Mouse (Mus musculus): ENCODE results near the gene Fam171a1.

DNA sequence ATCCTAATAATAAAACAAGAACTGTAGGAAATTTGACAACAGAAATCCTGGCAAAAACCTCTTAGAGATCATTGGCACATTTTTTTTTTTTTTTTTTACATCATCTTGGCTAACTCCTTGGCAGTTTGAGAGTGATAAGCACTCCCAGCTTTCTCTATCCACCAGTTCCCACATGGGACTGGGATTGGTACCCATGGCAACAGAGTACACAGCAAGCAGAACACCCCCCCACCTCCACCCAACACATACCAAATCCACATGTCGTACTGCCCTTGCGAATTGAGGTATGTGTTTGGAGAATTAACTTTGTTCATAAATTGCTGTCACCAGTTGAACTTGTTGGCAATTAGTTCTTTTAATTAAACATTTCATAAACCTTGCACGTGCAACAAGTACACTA is 37.3 kb downstream of the Fam171a1 start:
- TF ChIP-seq EP300 (optimal IDR thresholded peaks at IDR 0.05) (no peak), CTCF (IDR thresholded peaks at IDR 0.05; ENCODE audit: low read depth) (no peak)
